Mouse (Mus musculus) embryonic facial prominence, embryonic 15.5 days (tissue): Measurements from ENCODE around the gene Zfp169. TPM values are rescaled to one million over a fixed set of nuclear protein-coding genes. Genes with fewer than 3 reads are reported as not detected.
"Not testable (repeated sequence)": the region's sequence is repeated elsewhere in the genome, so short reads cannot be mapped to it uniquely, and the experiment has no call there.

Source experiments
- ATAC-seq: fragments of 200-750 bp; cut with Nextera tagmentation; 2 replicates; pipeline ENCODE4 v1.8.0; 2017; ENCODE audit warnings: low read depth, moderate TSS enrichment; ENCODE audit not compliant: insufficient number of reproducible peaks, low FRiP score, low TSS enrichment
- H3K27ac ChIP-seq: fragments of 300-500 bp; sonication (generic); replicated peaks from 2 replicates; pipeline ENCODE4 v1.5.1; 2015; ENCODE audit warnings: mild to moderate bottlenecking, inconsistent platforms
- H3K27me3 ChIP-seq: fragments of 300-500 bp; sonication (generic); 2 replicates; pipeline ENCODE4 v1.6.1; 2015; ENCODE audit warnings: inconsistent platforms
- H3K36me3 ChIP-seq: fragments of 300-500 bp; sonication (generic); 2 replicates; pipeline ENCODE4 v1.6.1; 2015; ENCODE audit warnings: mild to moderate bottlenecking, inconsistent platforms
- H3K4me1 ChIP-seq: fragments of 300-500 bp; sonication (generic); 2 replicates; pipeline ENCODE4 v1.6.1; 2015; ENCODE audit warnings: inconsistent platforms
- H3K4me2 ChIP-seq: fragments of 300-500 bp; sonication (generic); replicated peaks from 2 replicates; pipeline ENCODE4 v1.6.1; 2015; ENCODE audit warnings: mild to moderate bottlenecking, inconsistent platforms
- H3K4me3 ChIP-seq: fragments of 300-500 bp; sonication (generic); replicated peaks from 2 replicates; pipeline ENCODE4 v1.5.1; 2015; ENCODE audit warnings: mild to moderate bottlenecking, inconsistent platforms
- H3K9ac ChIP-seq: fragments of 300-500 bp; sonication (generic); 2 replicates; pipeline ENCODE4 v1.6.1; 2015; ENCODE audit warnings: inconsistent platforms
- H3K9me3 ChIP-seq: fragments of 300-500 bp; sonication (generic); replicated peaks from 2 replicates; pipeline ENCODE4 v1.6.1; 2016; ENCODE audit warnings: inconsistent platforms
- WGBS: fragments of 180-500 bp; shearing (Covaris S2); methylation state at CpG from one replicate; pipeline ENCODE4 v1.1.7; 2015; 5-methylcytosine and 5-hydroxymethylcytosine counted together
- polyA plus RNA-seq: library from polyadenylated mRNA; unstranded; fragments of >200 nt; fragmentation: Nextera tagmentation; extraction: Ambion mirVana; gene quantifications from 2 replicates; pipeline ENCODE4 v1.2.1, GENCODE M21; 2015

Gene Zfp169
- polyA plus RNA-seq, 1 experiment from 2014 or later: 4.0 TPM

GRCm38 (mm10) chr13:48545476-48546281 lies 32.4 kb upstream of the Zfp169 start:
- under 1% methylated on average over 69 of the region's 72 CpGs for WGBS
- Histone ChIP-seq H3K4me3 (peak overlapping the region; percentile 89), H3K4me2 (peak overlapping the region; percentile 52), H3K36me3 (no peaks in the 10 kb centered on the region), H3K27ac (peak overlapping the region; percentile 100), H3K27me3 (no peaks in the 10 kb centered on the region), H3K9me3 (no peaks in the 10 kb centered on the region), H3K4me1 (peaks cover 22% of the 10 kb centered on the region), H3K9ac (peak overlapping the region; percentile 97)
- peak; percentile 91 for ATAC-seq

- H3K4me1 ChIP-seq: peaks cover 28% of the 10 kb centered on the region
- ATAC-seq: no peak
- H3K27ac ChIP-seq: no peak overlapping the region; the same call in 1 of the 2 replicates
- H3K9ac ChIP-seq: no peak overlapping the region
- H3K4me3 ChIP-seq: peak overlapping the region; percentile 89
- 42% methylated on average over 4 of the region's 4 CpGs for WGBS
- no peaks in the 10 kb centered on the region for H3K36me3 ChIP-seq
- H3K27me3 ChIP-seq: no peaks in the 10 kb centered on the region
- H3K9me3 ChIP-seq: no peaks in the 10 kb centered on the region
- peak overlapping the region; percentile 51 for H3K4me2 ChIP-seq
Measured at GRCm38 (mm10) chr13:48544867-48545266, 31.6 kb upstream of the Zfp169 start.

- H3K4me2 ChIP-seq: peak overlapping the region; percentile 51
- H3K4me3 ChIP-seq: peak overlapping the region; percentile 89
- no peaks in the 10 kb centered on the region for H3K36me3 ChIP-seq
- H3K9me3 ChIP-seq: no peaks in the 10 kb centered on the region
- H3K4me1 ChIP-seq: peaks cover 28% of the 10 kb centered on the region
- H3K27me3 ChIP-seq: no peaks in the 10 kb centered on the region
- H3K27ac ChIP-seq: no peak overlapping the region
- H3K9ac ChIP-seq: no peak overlapping the region
- ATAC-seq: no peak
Measured at GRCm38 (mm10) chr13:48544391-48544790, 31.1 kb upstream of the Zfp169 start.

- Histone ChIP-seq H3K27ac (no peak overlapping the region), H3K27me3 (no peaks in the 10 kb centered on the region), H3K4me1 (peaks cover 24% of the 10 kb centered on the region), H3K36me3 (peaks cover 13% of the 10 kb centered on the region; the same call in 1 of the 2 replicates), H3K4me3 (no peak overlapping the region), H3K4me2 (no peak overlapping the region), H3K9ac (no peak overlapping the region), H3K9me3 (no peaks in the 10 kb centered on the region)
- ATAC-seq: no peak
- 44% methylated on average over 1 of the region's 1 CpGs for WGBS
Measured at GRCm38 (mm10) chr13:48540488-48540887, 27.2 kb upstream of the Zfp169 start.

DNA sequence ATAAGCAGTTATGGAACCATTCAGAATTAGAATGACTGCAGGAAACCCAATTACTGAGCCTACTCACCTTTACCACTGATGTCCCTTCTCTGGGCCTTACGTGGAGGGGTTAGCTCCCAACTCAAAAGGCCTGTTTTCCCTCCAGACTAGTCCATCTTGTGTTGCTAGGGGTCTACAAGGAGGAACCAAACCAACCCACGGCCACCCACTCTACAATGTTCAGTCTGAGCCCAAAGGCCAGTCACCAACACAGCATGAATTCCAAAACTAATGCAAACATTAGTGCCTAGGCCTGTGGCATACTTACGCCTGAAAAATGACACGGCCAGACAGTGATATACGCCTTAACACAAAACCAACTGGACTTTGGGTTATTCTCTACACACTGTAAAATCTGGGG lies 20.2 kb upstream of the Zfp169 start:
- no peak overlapping the region for H3K27ac ChIP-seq
- no peaks in the 10 kb centered on the region for H3K9me3 ChIP-seq
- no peak overlapping the region for H3K9ac ChIP-seq
- 0 out of 2 replicates have a peak, but pooled peaks cover 8% of the 10 kb centered on the region for H3K4me1 ChIP-seq
- 90% methylated on average over 5 of the region's 5 CpGs for WGBS
- no peak for ATAC-seq
- H3K4me2 ChIP-seq: no peak overlapping the region
- H3K27me3 ChIP-seq: no peaks in the 10 kb centered on the region
- H3K36me3 ChIP-seq: peaks cover 17% of the 10 kb centered on the region; the same call in 1 of the 2 replicates
- no peak overlapping the region for H3K4me3 ChIP-seq

DNA sequence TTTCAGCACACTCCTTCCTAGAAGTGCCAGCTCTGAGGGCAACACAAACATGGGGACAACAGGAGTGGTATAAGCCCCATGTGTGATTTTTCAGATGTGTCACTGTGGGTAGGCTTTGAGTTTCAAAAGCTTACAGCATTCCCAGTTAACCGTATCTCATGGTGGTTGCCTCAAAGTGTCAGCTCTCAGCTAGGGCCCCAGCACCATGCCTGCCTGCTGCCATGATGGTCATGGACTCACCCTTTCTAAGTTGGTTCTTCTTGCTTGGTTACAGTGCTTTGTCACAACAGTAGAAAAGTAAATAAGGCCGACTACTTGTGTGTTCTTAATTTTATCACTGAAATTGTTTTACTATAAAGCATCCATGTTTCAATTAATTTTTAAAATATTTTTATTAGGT lies 18.2 kb upstream of the Zfp169 start:
- Histone ChIP-seq H3K27ac (no peak overlapping the region), H3K9me3 (no peaks in the 10 kb centered on the region), H3K9ac (no peak overlapping the region), H3K36me3 (peaks cover 8% of the 10 kb centered on the region; the same call in 1 of the 2 replicates), H3K4me1 (0 out of 2 replicates have a peak, but pooled peaks cover 8% of the 10 kb centered on the region), H3K4me3 (no peak overlapping the region), H3K4me2 (no peak overlapping the region), H3K27me3 (no peaks in the 10 kb centered on the region)
- WGBS: 78% methylated on average over 2 of the region's 2 CpGs
- no peak for ATAC-seq

DNA sequence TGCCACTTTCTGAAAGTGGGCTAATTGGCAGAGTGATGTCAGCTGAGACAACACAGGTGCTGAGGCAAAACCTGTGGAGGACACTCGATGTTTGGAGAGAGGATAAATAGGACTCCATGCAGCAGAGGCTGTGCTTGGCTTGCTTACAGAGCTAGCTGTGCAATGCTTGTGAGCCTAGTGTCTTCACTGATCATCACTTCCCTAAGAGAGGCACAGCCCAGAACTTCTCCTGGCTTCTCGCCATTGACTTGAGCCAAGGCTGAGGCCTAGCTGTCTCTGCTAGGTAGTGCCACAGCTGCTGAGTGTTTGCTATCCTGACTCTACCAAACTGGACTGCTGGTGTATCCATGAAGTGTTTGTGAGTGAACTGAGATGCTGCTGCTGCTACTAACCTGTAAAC lies 17.4 kb upstream of the Zfp169 start:
- H3K27me3 ChIP-seq: no peaks in the 10 kb centered on the region
- H3K4me2 ChIP-seq: no peak overlapping the region
- peak; percentile 31; the same call in 1 of the 2 replicates for ATAC-seq
- H3K27ac ChIP-seq: no peak overlapping the region
- 64% methylated on average over 2 of the region's 2 CpGs for WGBS
- no peak overlapping the region for H3K9ac ChIP-seq
- H3K9me3 ChIP-seq: no peaks in the 10 kb centered on the region
- peaks cover 4% of the 10 kb centered on the region; the same call in 1 of the 2 replicates for H3K36me3 ChIP-seq
- no peak overlapping the region for H3K4me3 ChIP-seq
- H3K4me1 ChIP-seq: 0 out of 2 replicates have a peak, but pooled peaks cover 8% of the 10 kb centered on the region

DNA sequence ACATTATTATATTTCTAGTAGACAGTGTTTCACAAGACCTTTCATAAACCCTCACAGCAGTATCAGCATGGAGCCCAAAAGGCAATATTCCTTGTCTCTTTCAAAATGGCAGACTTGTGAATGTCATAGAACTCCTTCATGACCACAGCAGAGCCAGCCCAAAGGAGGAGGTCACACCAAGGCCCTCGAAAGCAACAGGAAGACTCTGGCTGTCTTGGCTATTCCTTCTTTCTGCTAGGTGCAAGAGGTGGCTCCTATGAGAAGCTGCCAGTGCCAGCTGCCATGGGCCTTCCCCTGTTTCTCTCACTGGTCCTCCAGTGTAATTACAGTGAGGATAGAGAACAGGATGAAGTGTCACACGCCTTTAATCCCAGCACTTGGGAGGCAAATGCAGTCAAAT lies 15.8 kb upstream of the Zfp169 start:
- WGBS: 32% methylated on average over 2 of the region's 2 CpGs
- Histone ChIP-seq H3K27ac (no peak overlapping the region), H3K4me2 (no peak overlapping the region), H3K27me3 (no peaks in the 10 kb centered on the region), H3K36me3 (no peaks in the 10 kb centered on the region), H3K9ac (no peak overlapping the region), H3K4me1 (0 out of 2 replicates have a peak, but pooled peaks cover 8% of the 10 kb centered on the region), H3K9me3 (no peaks in the 10 kb centered on the region), H3K4me3 (no peak overlapping the region)
- no peak; the same call in 1 of the 2 replicates for ATAC-seq

GRCm38 (mm10) chr13:48528123-48528871 lies 15.0 kb upstream of the Zfp169 start:
- no peaks in the 10 kb centered on the region for H3K36me3 ChIP-seq
- no peak overlapping the region for H3K4me2 ChIP-seq
- no peaks in the 10 kb centered on the region for H3K9me3 ChIP-seq
- no peak overlapping the region for H3K4me3 ChIP-seq
- H3K9ac ChIP-seq: no peak overlapping the region
- ATAC-seq: no peak
- no peaks in the 10 kb centered on the region for H3K27me3 ChIP-seq
- 0 out of 2 replicates have a peak, but pooled peaks cover 8% of the 10 kb centered on the region for H3K4me1 ChIP-seq
- WGBS: 54% methylated on average over 15 of the region's 15 CpGs
- no peak overlapping the region for H3K27ac ChIP-seq

DNA sequence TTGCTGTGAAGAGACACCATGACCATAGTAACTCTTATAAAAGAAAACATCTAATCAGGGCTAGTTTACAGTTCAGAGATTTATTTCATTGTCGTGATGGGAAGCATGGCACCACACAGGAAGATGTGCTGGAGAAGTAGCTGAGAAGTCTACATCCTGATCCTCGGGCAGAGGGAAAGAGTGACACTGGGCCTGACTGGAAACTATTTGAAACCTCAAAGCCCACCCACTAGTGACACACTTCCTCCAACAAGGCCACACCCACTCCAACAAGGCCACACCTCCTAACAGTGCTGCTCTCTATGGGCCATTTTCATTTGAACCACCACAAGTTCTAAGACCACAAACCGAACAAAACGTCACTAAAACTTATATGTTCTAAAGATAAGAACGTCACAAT lies 12.5 kb upstream of the Zfp169 start:
- WGBS: 68% methylated on average over 5 of the region's 5 CpGs
- no peaks in the 10 kb centered on the region for H3K9me3 ChIP-seq
- H3K4me3 ChIP-seq: no peak overlapping the region
- no peaks in the 10 kb centered on the region for H3K27me3 ChIP-seq
- no peak for ATAC-seq
- no peak overlapping the region for H3K27ac ChIP-seq
- H3K4me1 ChIP-seq: 0 out of 2 replicates have a peak, but pooled peaks cover 3% of the 10 kb centered on the region
- H3K4me2 ChIP-seq: no peak overlapping the region
- H3K9ac ChIP-seq: no peak overlapping the region
- H3K36me3 ChIP-seq: no peaks in the 10 kb centered on the region

GRCm38 (mm10) chr13:48519122-48519521 lies 5.9 kb upstream of the Zfp169 start:
- H3K27ac ChIP-seq, ATAC-seq, H3K9ac ChIP-seq, H3K4me1 ChIP-seq, H3K4me2 ChIP-seq, H3K27me3 ChIP-seq, H3K9me3 ChIP-seq, H3K36me3 ChIP-seq, H3K4me3 ChIP-seq: not testable (repeated sequence)
